8 mouse cellular contexts compared by ENCODE assay signal in genomic region chr13:49480057-49480456, GRCm38 (mm10). TPM values are rescaled to one million over a fixed set of nuclear protein-coding genes. Genes with fewer than 3 reads are reported as not detected.
DNase-seq lines count a peak whose midpoint lies in the region; ATAC-seq and TF ChIP-seq lines count a peak whose summit lies in the region.

No protein-coding gene starts in this region.

- H3K9ac ChIP-seq in forebrain, embryonic 14.5 days (ENCODE audit: low read length), result no peak overlapping the region
- no peak overlapping the region for H3K9ac ChIP-seq in stomach, postnatal 0 days (ENCODE audit: low read length)
- H3K9ac ChIP-seq in midbrain, embryonic 16.5 days (ENCODE audit: low read depth, low read length), result no peak overlapping the region

- WGBS in forebrain, embryonic 14.5 days, result 77% methylated on average over 2 of the region's 2 CpGs
- 92% methylated on average over 2 of the region's 2 CpGs for WGBS in forebrain, embryonic 10.5 days
- WGBS in stomach, postnatal 0 days, result 36% methylated on average over 2 of the region's 2 CpGs
- 74% methylated on average over 2 of the region's 2 CpGs for WGBS in midbrain, embryonic 16.5 days

- H3K9me3 ChIP-seq in forebrain, embryonic 14.5 days (replicated peaks; ENCODE audit: control insufficient read depth, low read length), result no peaks in the 10 kb centered on the region
- no peaks in the 10 kb centered on the region for H3K9me3 ChIP-seq in forebrain, embryonic 10.5 days
- no peaks in the 10 kb centered on the region for H3K9me3 ChIP-seq in stomach, postnatal 0 days (ENCODE audit: control insufficient read depth, low read length)
- no peaks in the 10 kb centered on the region for H3K9me3 ChIP-seq in midbrain, embryonic 16.5 days (replicated peaks; ENCODE audit: control insufficient read depth, low read length, poor library complexity, severe bottlenecking)

- TF ChIP-seq CTCF in stomach, postnatal 0 days (IDR thresholded peaks at IDR 0.05; ENCODE audit: low read depth), result 0 out of 2 replicates have a peak, but pooled peaks have one; percentile 4

- ATAC-seq in forebrain, embryonic 14.5 days, result no peak
- ATAC-seq in stomach, postnatal 0 days (ENCODE audit: low FRiP score, low TSS enrichment), result peak; percentile 85; the same call in 1 of the 2 replicates
- no peak for ATAC-seq in midbrain, embryonic 16.5 days

- intact Hi-C loops in gastrocnemius, postnatal 36 days (cut with DNase I), result no loop called here

- no peaks in the 10 kb centered on the region for H3K27me3 ChIP-seq in forebrain, embryonic 14.5 days (replicated peaks; ENCODE audit: control insufficient read depth, insufficient read depth, low read length)
- H3K27me3 ChIP-seq in forebrain, embryonic 10.5 days (ENCODE audit: poor library complexity, severe bottlenecking), result no peaks in the 10 kb centered on the region
- H3K27me3 ChIP-seq in stomach, postnatal 0 days (ENCODE audit: control insufficient read depth, insufficient read depth, low read length), result no peaks in the 10 kb centered on the region
- H3K27me3 ChIP-seq in midbrain, embryonic 16.5 days (ENCODE audit: control insufficient read depth, insufficient read depth, low read depth, low read length), result no peaks in the 10 kb centered on the region

- H3K4me1 ChIP-seq in forebrain, embryonic 14.5 days (ENCODE audit: control insufficient read depth, insufficient read depth, low read length), result no peaks in the 10 kb centered on the region
- H3K4me1 ChIP-seq in forebrain, embryonic 10.5 days, result no peaks in the 10 kb centered on the region
- H3K4me1 ChIP-seq in stomach, postnatal 0 days (replicated peaks; ENCODE audit: control insufficient read depth, insufficient read depth), result no peaks in the 10 kb centered on the region; the same call in 1 of the 2 replicates
- H3K4me1 ChIP-seq in midbrain, embryonic 16.5 days (ENCODE audit: control insufficient read depth, insufficient read depth, low read length), result no peaks in the 10 kb centered on the region

- no peaks in the 10 kb centered on the region for H3K36me3 ChIP-seq in forebrain, embryonic 14.5 days (ENCODE audit: control insufficient read depth, insufficient read depth, low read length)
- no peaks in the 10 kb centered on the region for H3K36me3 ChIP-seq in forebrain, embryonic 10.5 days (replicated peaks)
- no peaks in the 10 kb centered on the region for H3K36me3 ChIP-seq in stomach, postnatal 0 days (ENCODE audit: control insufficient read depth, insufficient read depth, low read length)
- no peaks in the 10 kb centered on the region for H3K36me3 ChIP-seq in midbrain, embryonic 16.5 days (ENCODE audit: control insufficient read depth, insufficient read depth, low read length)

- TF ChIP-seq EP300 in stomach, postnatal 0 days (optimal IDR thresholded peaks at IDR 0.05), result peak; percentile 42

- H3K27ac ChIP-seq in forebrain, embryonic 14.5 days (ENCODE audit: low read depth, low read length), result no peak overlapping the region
- no peak overlapping the region for H3K27ac ChIP-seq in forebrain, embryonic 10.5 days
- H3K27ac ChIP-seq in stomach, postnatal 0 days (replicated peaks), result peak overlapping the region; percentile 90; the same call in 1 of the 2 replicates
- H3K27ac ChIP-seq in midbrain, embryonic 16.5 days (ENCODE audit: low read length), result no peak overlapping the region

- DNase-seq in forebrain, embryonic 14.5 days (ENCODE audit: low spot score), result peak; percentile 63
- no peak for DNase-seq in forebrain, embryonic 10.5 days (ENCODE audit: extremely low spot score, low spot score)
- DNase-seq in right cerebral cortex, adult 18-20 months, result peak; percentile 38
- DNase-seq in right cerebral cortex, postnatal 36 days (ENCODE audit: low spot score in 2 of 2), result no peak
- DNase-seq in gastrocnemius, postnatal 36 days, result peak; percentile 77 to 85
- DNase-seq in kidney, postnatal 36 days, result peak; percentile 76 to 88
- DNase-seq in stomach, postnatal 0 days (ENCODE audit: low spot score), result peak; percentile 59

- H3K4me2 ChIP-seq in forebrain, embryonic 14.5 days (ENCODE audit: low read length), result no peak overlapping the region
- no peak overlapping the region for H3K4me2 ChIP-seq in stomach, postnatal 0 days (replicated peaks; ENCODE audit: low read depth)
- no peak overlapping the region for H3K4me2 ChIP-seq in midbrain, embryonic 16.5 days (ENCODE audit: low read length)

- no peak overlapping the region for H3K4me3 ChIP-seq in forebrain, embryonic 14.5 days (ENCODE audit: low read depth, low read length)
- H3K4me3 ChIP-seq in forebrain, embryonic 10.5 days, result no peak overlapping the region
- no peak overlapping the region for H3K4me3 ChIP-seq in stomach, postnatal 0 days (ENCODE audit: low read depth, low read length)
- no peak overlapping the region for H3K4me3 ChIP-seq in midbrain, embryonic 16.5 days (ENCODE audit: low read depth, low read length)

RNA-seq across cellular contexts. Expression of gene Tes3-ps, which starts 13.1 kb away (rescaled TPM):
- 0.44 and 0.59 TPM in 2 replicates for polyA plus RNA-seq in forebrain, embryonic 14.5 days (2014; fragmentation: Nextera tagmentation; extraction: Ambion mirVana)
- polyA plus RNA-seq in forebrain, embryonic 10.5 days (2016; fragmentation: Nextera tagmentation; extraction: Ambion mirVana), result 1.5 and 1.8 TPM in 2 replicates
- total RNA-seq in gastrocnemius, postnatal 36 days (2021), result 1 to 10 TPM; 1.3 to 2.0 TPM
- 0.35 and 0.45 TPM in 2 replicates for polyA plus RNA-seq in stomach, postnatal 0 days (2015; fragmentation: Nextera tagmentation; extraction: Ambion mirVana)
- 0.53 and 0.55 TPM in 2 replicates for polyA plus RNA-seq in midbrain, embryonic 16.5 days (2015; fragmentation: Nextera tagmentation; extraction: Ambion mirVana)

RNA-seq across cellular contexts. Expression of gene Ecm2, which starts 24.6 kb away (rescaled TPM):
- 0.80 and 1.2 TPM in 2 replicates for polyA plus RNA-seq in forebrain, embryonic 14.5 days (2014; fragmentation: Nextera tagmentation; extraction: Ambion mirVana)
- polyA plus RNA-seq in forebrain, embryonic 10.5 days (2016; fragmentation: Nextera tagmentation; extraction: Ambion mirVana), result 0.34 and 0.63 TPM in 2 replicates
- total RNA-seq in gastrocnemius, postnatal 36 days (2021), result 1 to 10 TPM; 7.7 to 9.5 TPM
- 2.0 and 2.2 TPM in 2 replicates for polyA plus RNA-seq in stomach, postnatal 0 days (2015; fragmentation: Nextera tagmentation; extraction: Ambion mirVana)
- polyA plus RNA-seq in midbrain, embryonic 16.5 days (2015; fragmentation: Nextera tagmentation; extraction: Ambion mirVana), result 1.8 and 1.9 TPM in 2 replicates

RNA-seq across cellular contexts. Expression of gene Ippk, which starts 59.0 kb away (rescaled TPM):
- 12.6 and 16.5 TPM in 2 replicates for polyA plus RNA-seq in forebrain, embryonic 14.5 days (2014; fragmentation: Nextera tagmentation; extraction: Ambion mirVana)
- polyA plus RNA-seq in forebrain, embryonic 10.5 days (2016; fragmentation: Nextera tagmentation; extraction: Ambion mirVana), result 18.7 and 20.4 TPM in 2 replicates
- total RNA-seq in gastrocnemius, postnatal 36 days (2021), result 1 to 10 TPM; 5.3 to 5.6 TPM
- polyA plus RNA-seq in stomach, postnatal 0 days (2015; fragmentation: Nextera tagmentation; extraction: Ambion mirVana), result 22.1 and 23.4 TPM in 2 replicates
- polyA plus RNA-seq in midbrain, embryonic 16.5 days (2015; fragmentation: Nextera tagmentation; extraction: Ambion mirVana), result 13.2 and 14.1 TPM in 2 replicates

Comparison
In these comparisons a context has a peak if more than half of its experiments do, and no peak if none do; other contexts are left out.
1. DNase-seq: peak in forebrain, embryonic 14.5 days (single experiment), right cerebral cortex, adult 18-20 months (single experiment), gastrocnemius, postnatal 36 days (2 of 2), kidney, postnatal 36 days (2 of 2) and stomach, postnatal 0 days (single experiment); none in forebrain, embryonic 10.5 days (single experiment) and right cerebral cortex, postnatal 36 days (0 of 2).